Comparison of ENCODE assay signal across 9 mouse cellular contexts in the genomic region with DNA sequence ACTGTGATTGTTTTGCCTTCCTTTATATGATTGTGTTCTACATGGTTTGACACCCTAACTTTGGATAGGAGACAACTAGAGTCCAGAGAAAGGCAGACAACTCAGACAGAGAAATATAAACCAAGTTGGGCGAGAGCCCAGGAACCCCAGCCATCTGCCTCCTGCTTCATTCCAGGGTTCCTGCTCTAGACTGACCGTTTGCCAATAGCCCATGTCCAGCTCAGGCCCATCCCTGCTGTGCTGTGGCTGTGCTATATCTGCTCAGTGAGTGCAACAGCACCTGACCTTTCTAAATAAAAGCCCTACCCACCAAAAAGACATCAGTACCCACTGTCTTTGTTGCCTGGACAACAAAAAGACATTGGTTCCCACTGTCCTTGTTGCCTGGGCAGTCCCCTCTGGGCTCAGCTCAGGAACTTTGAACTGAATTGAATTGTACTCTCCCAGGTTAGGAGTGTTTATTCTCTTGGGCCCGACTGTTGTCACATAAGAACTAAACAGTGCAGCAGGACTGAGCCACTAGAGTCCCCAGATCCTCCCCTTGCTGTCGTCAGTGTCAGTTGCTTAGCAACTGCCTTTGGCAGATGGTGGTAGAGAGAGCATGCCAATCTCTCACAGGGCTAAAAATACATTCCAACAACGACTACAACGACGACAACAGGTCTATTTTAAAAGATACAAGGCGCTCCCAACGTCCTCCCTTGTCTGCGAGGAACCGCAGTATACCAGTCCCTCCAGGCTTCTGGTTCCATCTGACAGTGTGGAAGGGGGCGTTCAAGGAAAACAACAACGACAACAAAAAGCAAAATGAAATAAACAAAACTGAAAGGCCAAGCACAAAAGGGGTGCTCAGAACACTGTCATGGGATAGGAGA. TPM values are rescaled to one million over a fixed set of nuclear protein-coding genes. Genes with fewer than 3 reads are reported as not detected.
DNase-seq lines count a peak whose midpoint lies in the region; ATAC-seq and TF ChIP-seq lines count a peak whose summit lies in the region.
"Had no signal": no experiment of that assay in that cellular context is flagged by ENCODE, and none has a peak within 500 bp of the region (broad histone marks: within the 10 kb centered on the region; RNA-seq: fewer than 3 reads in every experiment).

No protein-coding gene starts in this region.

- H3K9ac ChIP-seq in limb, embryonic 14.5 days (ENCODE audit: low read depth, low read length, severe bottlenecking): no peak overlapping the region
- H3K9ac ChIP-seq: stomach, embryonic 15.5 days had no signal

- H3K36me3 ChIP-seq in hindbrain, embryonic 10.5 days: no peaks in the 10 kb centered on the region
- H3K36me3 ChIP-seq in limb, embryonic 14.5 days (ENCODE audit: control insufficient read depth, insufficient read depth, low read length): no peaks in the 10 kb centered on the region
- H3K36me3 ChIP-seq: stomach, embryonic 15.5 days had no signal

- no peak for TF ChIP-seq POLR2A in limb, embryonic 14.5 days (IDR thresholded peaks at IDR 0.05; ENCODE audit: borderline replicate concordance, extremely low read depth, insufficient read depth, insufficient read length)

- DNase-seq in adrenal gland, adult 2 months: peak; percentile 75
- DNase-seq in cerebellum, adult 18-20 months: peak; percentile 92 to 94
- peak; percentile 66 to 81 for DNase-seq in frontal cortex, postnatal 14 days (ENCODE audit: low spot score in 2 of 2)
- peak; percentile 56 for DNase-seq in hindbrain, embryonic 10.5 days (ENCODE audit: low spot score)
- peak; percentile 44 for DNase-seq in limb, embryonic 14.5 days (ENCODE audit: low spot score)
- peak; percentile 59 for DNase-seq in retina, adult 2 months (ENCODE audit: low read depth, low spot score)
- DNase-seq in thymus, postnatal 4 days: no peak

- peak overlapping the region; percentile 78 for H3K27ac ChIP-seq in hindbrain, embryonic 10.5 days
- H3K27ac ChIP-seq in limb, embryonic 14.5 days (replicated peaks; ENCODE audit: low read depth, low read length): no peak overlapping the region
- H3K27ac ChIP-seq: stomach, embryonic 15.5 days had no signal

- 42% methylated on average over 13 of the region's 13 CpGs for WGBS in hindbrain, embryonic 10.5 days
- WGBS in limb, embryonic 14.5 days: 56% methylated on average over 13 of the region's 13 CpGs

- H3K4me2 ChIP-seq in limb, embryonic 14.5 days (replicated peaks; ENCODE audit: low read depth, low read length, severe bottlenecking): no peak overlapping the region
- H3K4me2 ChIP-seq: stomach, embryonic 15.5 days had no signal

- H3K9me3 ChIP-seq in hindbrain, embryonic 10.5 days: peaks cover 6% of the 10 kb centered on the region; the same call in 1 of the 2 replicates
- H3K9me3 ChIP-seq in limb, embryonic 14.5 days (ENCODE audit: control insufficient read depth, low read length): no peaks in the 10 kb centered on the region
- H3K9me3 ChIP-seq: stomach, embryonic 15.5 days had no signal

- no peaks in the 10 kb centered on the region for H3K27me3 ChIP-seq in hindbrain, embryonic 10.5 days (ENCODE audit: insufficient read depth, poor library complexity, severe bottlenecking)
- no peaks in the 10 kb centered on the region for H3K27me3 ChIP-seq in limb, embryonic 14.5 days (ENCODE audit: control insufficient read depth, insufficient read depth, low read length)
- H3K27me3 ChIP-seq: stomach, embryonic 15.5 days had no signal

- H3K4me1 ChIP-seq in hindbrain, embryonic 10.5 days (replicated peaks): peaks cover 43% of the 10 kb centered on the region
- no peaks in the 10 kb centered on the region for H3K4me1 ChIP-seq in limb, embryonic 14.5 days (ENCODE audit: control insufficient read depth, insufficient read depth, low read length)

- no peak overlapping the region for H3K4me3 ChIP-seq in hindbrain, embryonic 10.5 days
- H3K4me3 ChIP-seq in limb, embryonic 14.5 days (replicated peaks; ENCODE audit: low read length): no peak overlapping the region
- H3K4me3 ChIP-seq: stomach, embryonic 15.5 days had no signal

- peak; percentile 83 for ATAC-seq in limb, embryonic 14.5 days (ENCODE audit: low FRiP score, low read depth)
- no peak for ATAC-seq in megakaryocyte progenitor cell, adult 5-6 weeks (replicated peaks; ENCODE audit: poor library complexity)

RNA-seq across cellular contexts. Expression of gene Ces5a, which starts 33.9 kb away (rescaled TPM):
- not detected for total RNA-seq in adrenal gland, adult 2 months (2021)
- polyA plus RNA-seq in adrenal gland, adult 2 months (2012; rRNA removed): not detected in 2 replicates
- polyA plus RNA-seq in hindbrain, embryonic 10.5 days (2016; fragmentation: Nextera tagmentation; extraction: Ambion mirVana): 0.12 and 0.21 TPM in 2 replicates
- 0.15 and 0.17 TPM in 2 replicates for polyA plus RNA-seq in limb, embryonic 14.5 days (2012; rRNA removed)
- polyA plus RNA-seq in limb, embryonic 14.5 days (2014; fragmentation: Nextera tagmentation; extraction: Ambion mirVana): 0.11 TPM in 1 of 2 replicates, not detected in the other
- total RNA-seq in megakaryocyte progenitor cell, adult 5-6 weeks (2015): not detected in 2 replicates
- total RNA-seq in megakaryocyte progenitor cell, adult 5-6 weeks (2017): not detected in 2 replicates
- polyA plus RNA-seq: stomach, embryonic 15.5 days had no signal
